Mouse (Mus musculus) retina, embryonic 14.5 days (tissue): ENCODE measurements around the gene Mmel1.

Experiments
- DNase-seq: peaks from one replicate; pipeline ENCODE4 v3.0.0-alpha.2; 2015; ENCODE audit warnings: low spot score

Mmel1 gene

DNA sequence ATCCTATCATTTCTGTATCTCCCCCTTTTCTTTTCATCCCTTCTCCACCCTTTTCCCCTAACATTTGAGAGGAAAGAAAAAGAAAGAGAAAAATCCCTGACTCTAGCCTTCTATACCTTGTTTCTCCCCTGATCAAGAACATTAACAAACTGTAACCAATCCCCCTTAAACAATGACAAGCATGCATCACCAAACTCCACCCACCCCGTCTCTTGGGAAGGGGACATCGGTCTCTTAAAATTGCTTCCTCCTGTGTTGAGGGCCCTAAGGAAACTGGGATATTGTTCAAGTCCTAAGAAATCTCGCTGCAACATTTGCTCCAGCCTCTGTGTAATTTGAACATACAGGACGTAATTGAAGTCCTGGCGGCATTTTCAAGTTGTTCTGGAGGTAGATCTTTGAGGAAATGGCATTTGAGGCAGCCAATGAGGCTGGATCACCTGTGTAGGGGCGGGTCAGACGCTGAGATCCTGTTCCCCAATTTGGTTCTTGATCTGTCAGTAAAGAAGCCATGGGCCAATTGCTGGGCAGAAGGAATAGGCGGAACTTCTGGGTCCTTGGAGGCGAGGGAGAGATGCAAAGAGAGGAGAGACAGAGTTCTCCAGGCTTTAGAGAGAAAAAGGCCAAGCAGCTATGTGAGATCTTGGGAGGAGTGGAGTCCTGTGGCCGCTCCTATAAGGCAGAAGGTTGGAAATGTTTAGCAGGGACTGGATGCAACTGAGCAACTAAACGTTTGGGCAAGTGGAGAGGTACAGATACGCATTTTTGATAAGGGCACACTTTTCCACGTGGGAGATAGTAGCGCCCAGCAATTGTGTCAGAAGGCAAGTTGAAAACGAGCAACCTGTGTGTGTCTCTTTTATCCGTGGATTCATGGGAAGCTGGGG is 35.0 kb downstream of the Mmel1 start:
- DNase-seq, result peak; percentile 89

DNA sequence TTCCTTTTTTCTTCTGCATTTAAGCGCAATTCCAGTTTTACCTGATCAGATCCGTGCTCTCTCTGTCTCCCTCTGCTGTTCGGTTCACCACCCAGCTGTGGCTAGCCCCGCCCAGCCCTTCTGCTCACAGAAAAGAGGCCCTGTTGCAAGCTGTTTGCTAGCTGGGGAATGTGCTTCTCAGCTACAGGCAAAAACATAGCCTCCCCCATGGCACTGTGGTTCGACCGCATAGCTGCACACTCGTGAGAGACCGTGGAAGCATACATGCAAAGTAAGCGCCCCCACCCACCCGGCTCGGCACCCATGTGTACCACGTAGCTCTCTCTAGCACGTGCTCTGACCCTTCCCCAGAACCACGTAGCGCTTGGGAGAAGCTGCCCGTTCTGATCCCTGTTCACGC is 38.4 kb downstream of the Mmel1 start:
- peak; percentile 87 for DNase-seq

DNA sequence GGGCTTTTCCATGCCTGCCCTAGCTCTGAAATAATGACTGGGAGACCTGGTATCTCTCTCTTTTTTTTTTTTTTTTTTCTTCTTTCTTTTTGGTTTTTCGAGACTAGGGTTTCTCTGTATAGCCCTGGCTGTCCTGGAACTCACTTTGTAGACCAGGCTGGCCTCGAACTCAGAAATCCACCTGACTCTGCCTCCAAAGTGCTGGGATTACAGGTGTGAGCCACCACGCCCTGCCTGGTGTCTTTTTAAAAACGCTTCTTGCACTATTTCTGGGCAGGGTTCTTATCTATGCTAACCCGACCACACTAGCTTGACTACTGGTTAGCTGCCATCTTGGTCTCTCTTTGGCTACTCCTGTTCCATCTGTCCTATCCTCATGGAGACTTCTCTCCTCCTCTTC is 39.1 kb downstream of the Mmel1 start:
- DNase-seq, result no peak

DNA sequence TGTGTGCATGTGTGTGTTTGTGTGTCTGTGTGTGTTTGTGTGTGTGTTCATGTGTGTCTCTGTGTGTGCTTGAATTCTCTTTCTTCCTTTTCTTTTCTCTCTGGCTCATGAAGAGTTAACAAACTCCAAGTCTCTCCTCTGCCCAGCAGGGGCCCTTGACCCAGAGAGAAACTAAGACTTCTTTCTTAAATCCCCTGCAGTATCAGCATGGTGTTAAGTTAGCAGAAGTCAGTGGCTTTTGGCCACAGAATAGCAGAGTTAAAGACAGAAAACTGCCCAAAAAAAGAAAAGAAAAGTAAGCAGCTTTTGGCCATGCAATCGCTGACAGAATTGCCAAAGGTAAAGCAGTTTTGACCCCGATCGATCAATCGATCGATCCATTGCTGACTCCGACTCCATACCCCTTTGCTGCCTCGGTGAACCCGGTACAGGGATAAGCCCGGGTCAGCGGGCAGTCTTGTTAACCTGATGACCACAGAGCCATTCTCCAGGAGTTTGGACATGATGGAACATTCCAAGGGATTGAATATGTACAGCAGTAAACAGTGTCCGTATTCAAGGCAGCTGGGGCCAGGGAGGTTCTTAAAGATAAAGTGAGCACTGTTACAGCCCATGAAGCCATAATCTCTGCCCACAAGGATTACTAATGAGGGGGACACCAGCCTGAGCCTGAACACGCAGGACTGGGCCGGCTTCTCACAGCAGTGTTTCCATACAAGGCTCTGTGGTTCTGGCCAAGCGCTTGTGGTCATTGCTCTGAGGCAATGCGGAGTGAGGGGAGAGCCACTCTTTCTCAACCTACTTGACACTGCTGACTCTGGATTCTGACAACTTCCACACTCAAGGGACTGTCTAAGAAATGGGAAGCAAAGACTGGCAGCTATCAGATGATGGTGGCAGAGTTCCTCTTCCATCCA is 41.5 kb downstream of the Mmel1 start:
- no peak for DNase-seq

DNA sequence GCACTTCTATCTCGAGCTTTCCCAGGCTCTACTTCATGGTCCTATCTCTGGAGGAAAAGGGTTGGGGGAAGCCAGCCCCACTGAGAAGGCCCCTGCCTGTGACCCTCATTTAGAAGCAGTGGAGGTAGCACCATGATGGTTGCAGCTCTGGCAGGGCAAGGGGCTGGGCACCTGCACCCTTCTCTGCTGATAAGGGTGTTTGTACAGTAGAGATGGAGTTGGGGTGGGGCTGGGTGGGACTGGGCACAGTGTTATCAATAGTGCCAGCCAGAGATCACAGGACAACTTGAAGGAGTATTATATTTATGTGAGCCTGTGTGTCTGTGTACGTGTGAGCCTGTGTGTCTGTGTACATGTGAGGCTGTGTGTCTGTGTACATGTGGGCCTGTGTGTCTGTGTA is 42.3 kb downstream of the Mmel1 start:
- DNase-seq, result no peak

DNA sequence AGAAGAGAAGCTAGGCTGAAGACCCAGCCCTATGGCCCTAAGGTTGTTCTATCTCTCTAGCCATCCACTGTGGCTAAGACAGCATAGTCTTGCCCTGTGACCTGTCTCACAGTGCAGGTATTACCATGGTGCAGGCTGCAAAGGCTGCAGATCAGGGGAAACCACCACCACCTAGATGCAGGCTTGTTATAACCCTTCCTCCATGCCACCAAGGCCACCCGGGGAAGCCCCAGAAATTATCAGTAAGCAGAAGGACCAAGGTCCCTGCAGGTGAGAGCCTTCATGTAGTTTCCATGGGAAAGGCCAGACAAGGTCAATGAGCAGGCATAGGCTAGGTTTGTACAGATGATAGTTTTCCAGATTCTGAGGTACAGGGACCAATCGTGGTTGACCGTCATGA is 44.5 kb downstream of the Mmel1 start:
- DNase-seq, result no peak

DNA sequence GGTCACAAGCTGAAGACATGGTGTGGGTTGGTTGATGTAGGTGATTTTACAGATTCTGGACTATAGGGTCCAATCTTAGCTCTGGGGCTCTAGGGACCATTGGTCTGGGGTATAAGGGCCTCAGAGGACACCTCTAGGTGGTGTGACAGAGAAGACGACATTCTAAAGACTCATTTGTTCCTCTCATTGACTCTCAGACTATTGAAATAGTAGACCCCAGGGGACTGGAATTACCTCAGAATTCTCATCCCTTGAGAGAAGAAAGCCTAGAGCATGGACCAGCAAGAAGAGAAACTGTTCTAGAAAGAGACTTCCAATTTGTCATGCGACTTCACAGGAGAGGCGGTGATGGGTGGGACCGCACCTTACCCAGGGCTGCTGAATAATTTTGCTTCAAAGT is 44.9 kb downstream of the Mmel1 start:
- DNase-seq, result no peak

DNA sequence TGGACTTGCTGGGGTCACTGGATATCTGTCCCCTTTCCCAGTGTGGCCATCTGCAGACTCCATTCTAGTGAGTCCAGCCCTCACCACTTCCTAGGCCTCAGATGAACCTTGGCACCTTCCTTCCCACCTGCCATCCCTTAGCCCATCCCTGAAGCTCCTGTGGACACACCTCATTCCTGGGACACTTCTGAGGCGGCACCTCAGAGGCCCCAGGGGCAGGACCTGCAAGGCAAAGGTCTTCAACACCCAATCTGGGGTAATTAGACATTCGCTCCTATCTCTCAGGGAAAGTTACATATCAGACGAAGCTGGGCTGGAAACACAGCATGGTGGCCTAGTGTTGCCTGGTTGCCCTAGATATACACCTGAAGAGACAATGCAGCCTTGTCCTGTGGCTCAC is 45.3 kb downstream of the Mmel1 start:
- DNase-seq, result no peak

DNA sequence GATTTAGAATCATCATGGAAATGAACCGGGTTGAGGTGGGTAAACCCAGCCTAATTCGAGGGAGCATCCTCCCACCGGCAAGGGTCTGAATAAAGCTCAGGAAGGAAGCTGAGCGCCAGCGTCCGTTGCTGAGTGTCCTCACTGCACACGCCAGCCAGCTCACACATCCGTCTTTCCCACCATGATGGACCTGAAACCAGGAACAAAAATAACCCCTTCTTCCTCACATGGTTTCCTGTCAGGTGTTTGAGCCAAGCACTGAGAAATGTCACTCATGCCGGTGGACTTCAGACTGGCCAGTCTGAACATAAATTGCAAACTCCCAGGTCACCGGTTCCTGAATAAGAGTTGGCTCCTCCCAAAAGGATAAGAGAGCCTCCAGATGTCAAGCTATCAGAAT is 45.9 kb downstream of the Mmel1 start:
- no peak for DNase-seq

DNA sequence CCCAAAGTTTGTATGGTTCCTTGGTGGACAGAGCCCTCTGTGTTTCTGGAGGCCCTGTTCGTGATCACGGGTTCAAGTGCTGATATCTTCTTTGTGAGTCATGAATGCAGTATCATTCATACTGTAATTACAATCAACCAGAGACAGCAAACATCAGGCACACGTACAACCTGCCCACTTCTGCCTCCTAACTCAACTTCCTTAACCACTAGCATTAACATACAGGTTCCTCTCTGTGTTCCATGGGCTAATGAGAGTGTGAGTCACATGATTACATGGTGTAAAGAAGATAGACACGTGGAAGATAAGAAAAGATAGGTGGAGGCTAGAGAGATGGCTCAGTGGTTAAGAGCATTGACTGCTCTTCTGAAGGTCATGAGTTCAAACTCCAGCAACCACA is 47.3 kb downstream of the Mmel1 start:
- DNase-seq, result no peak

DNA sequence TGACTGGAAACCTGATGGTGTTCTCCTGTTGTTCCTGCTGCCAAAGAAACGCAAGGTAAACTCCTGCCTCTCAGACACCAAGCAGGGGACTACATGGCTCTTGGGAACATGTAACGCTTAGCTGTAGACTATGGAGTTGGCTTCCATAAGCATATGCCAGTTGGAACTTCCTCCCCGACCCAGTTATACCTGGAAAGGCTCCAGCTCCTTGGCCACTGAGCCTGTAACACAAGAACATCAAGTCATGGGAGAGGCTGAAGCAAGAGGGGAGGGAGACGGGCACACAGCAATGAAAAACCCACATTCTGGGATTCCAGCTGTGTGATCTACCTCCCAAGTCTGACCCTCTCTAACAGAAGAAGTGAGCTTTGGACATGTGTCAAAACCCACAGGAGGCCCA is 52.9 kb downstream of the Mmel1 start:
- no peak for DNase-seq

DNA sequence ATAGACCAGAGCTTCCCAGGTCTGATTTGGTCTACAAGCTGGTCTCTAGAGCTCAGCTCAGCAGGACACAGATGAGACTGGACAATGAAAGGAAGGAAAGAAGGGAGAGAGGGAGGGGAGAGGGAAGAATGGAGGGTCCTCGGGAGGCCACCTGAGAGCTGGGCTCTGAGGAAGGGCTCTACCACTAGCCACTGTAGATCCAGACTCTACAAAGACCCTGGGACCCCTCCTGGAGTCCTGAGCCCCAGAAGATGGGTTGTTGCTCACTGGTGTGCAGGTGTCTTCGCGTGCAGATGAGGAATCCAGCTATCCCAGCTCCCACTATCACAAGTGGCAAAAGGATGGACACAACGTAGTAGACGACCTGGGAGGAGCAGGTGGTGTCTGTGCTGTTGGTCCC is 53.5 kb downstream of the Mmel1 start:
- no peak for DNase-seq

DNA sequence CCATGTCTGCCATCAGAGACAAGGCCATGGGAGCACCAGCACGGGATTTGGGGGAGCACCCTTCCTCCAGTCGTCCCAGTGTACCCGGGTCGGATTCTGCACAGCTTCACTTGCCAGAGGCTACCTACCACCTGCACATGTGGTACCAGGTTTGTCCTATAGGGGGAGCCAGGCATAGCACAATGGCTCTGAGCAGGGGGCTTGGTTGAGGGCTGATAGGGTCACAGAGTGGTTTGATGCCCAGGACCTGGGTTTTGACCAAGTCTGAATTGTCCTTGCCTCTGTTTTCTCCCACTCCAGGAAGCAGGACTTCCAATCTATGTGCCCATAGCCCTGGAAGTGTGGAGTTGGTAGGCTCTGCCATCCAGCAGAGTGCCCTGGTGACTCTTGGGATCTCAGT is 56.0 kb downstream of the Mmel1 start:
- peak; percentile 47 for DNase-seq

DNA sequence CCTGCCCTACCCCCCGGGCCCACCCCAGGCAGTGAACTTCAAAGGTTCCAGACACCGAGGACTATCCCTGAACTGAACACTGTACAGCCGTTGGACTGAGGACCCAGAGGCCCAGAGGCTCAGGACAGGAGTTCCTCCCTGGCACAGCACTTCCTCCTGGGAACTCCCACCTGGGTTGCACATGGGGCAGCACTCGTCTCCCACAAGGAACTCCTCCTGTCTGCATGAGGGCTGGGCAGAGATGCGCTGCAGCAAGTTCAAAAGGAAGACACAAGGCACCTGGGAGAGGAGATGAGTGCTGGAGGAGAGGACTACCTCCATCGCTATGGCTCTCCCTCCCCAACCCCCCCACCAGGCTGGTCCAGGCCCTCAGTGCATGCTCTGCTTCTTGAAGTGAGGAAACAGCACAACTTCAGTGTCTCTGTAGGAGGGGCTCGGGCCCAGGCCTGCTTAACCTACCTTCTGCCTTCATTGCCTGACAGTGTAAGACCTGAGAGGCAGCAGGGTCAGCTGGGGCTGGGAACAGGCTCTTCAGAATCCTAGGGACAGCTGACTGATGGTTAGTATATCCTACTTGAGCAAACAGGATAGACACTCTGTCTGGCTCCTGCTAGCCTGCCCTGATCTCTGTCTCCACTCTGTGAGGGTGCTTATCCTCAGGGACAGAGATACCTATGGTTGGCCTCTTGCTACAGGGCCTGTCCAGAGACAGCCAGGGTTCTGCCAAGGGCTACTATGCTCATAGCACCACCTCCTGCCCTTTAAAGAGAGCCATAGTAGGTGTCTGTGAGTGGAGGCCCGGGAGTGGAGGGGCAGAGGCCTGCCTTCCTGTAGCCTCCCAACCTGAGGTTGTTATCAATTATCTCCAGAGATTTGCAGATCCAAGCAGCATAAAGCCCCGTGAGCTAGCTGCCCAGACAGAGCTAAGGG is 57.8 kb downstream of the Mmel1 start:
- DNase-seq, result no peak

DNA sequence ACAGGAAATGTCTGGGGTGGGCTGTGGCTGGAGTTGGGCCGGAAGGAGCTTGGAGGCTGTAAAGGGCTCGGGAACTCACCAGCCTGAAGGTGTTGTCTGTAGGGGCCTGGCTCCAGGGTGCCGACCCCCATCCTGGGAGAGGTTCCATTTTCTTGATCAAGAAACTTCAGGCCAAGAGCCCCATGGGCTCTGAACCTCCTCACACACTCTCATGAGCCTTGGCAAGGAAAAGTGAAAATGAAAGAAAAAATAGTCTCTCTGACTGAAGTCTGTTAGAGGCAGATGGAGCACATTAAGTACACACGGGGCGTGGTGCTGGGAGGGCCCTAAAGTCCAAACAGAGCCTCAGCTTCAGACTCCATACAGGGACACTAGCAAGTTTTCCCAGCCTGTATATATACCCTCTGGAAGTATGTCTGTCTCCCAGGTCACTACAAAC is 58.5 kb downstream of the Mmel1 start:
- no peak for DNase-seq

DNA sequence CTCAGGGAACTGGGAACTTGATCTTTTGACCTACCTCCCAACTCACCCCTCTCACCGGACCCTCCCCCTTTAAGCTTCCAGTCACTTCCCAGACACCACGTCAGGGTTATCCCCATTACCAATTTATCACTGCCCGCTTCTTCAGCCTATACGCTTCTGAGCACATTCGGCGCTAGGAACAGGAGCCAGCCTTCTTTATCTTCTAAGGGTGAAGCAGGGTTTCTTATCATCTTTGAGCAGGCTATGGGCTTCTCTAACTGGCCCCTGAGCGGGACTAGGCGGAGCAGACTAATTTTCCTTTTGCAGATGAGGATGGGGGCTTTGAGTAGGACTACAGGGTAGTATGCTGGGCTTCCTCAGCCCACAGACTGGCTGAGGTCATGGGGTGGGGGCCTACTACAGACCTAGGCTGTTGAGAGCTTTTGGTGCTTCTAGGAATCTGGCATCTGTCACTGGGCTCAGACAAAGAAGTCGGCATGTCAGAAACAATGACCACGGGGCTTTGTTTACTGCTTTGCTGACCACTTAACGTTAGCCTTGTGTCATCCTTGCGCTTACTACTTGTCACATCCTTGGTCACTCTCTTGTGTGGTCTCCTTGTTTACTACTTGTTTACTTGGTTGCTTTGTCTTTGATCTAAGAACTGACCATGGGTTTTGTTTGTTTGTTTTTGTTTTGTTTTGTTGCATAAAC is 59.2 kb downstream of the Mmel1 start, which contains the start of gene Tnfrsf14:
TSS of gene Tnfrsf14 (minus strand) at position 169 of the 693 bp plus-strand sequence.
- no peak for DNase-seq

DNA sequence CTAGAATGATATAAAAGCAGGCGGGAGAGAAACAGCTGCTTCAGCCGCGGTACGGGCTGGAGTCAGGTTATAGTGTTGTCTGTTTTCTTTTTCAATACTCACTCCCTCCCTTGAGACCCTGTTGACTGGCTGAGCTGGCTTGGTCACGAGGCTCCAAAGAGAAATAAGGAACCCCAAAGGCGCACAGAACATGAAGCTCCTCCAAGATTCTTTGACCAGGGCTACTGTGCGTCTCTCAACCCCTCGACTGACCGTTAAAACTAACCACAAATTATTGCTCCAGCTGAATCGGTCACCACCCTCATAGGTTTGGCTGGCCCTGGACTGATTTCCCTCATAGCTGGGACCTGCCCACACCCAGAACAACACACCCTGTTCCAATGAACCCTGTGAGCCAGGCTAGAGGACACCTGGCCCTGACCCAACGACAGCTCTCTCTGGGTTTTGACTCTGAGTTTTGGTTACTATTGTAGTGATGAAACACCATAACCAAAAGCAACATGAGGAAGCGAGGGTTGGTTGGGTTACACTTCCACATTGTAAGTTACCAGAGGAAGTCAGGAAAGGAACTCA is 59.8 kb downstream of the Mmel1 start:
- no peak for DNase-seq

DNA sequence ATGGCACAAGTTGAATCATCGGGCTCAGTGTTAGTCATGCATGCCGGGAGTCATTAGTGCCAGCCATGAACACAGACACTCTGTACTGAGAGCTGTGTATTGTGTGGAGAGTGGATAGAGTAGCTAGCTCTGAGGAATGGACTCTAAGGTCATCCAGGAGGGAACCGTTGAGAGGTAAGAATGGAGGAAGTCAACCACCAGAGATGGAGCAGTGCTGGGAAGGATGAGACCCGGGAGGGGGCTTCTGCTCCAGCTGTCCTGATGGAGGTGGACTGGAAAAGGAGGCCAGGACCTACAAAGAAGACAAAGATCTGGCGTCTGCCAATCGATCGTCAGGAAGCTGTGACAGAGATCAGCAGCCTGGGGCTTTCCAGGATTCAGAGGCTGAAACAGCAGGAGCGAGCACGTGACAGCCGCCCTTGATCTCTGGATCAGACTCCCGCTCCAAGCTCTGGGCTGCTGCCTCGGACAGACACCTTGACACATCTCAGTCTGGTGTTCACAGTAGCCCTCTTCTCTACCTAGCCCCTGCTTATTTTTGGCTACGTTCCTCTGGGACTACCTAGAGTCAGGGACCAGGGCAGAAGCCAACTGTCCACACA is 64.0 kb downstream of the Mmel1 start:
- no peak for DNase-seq

DNA sequence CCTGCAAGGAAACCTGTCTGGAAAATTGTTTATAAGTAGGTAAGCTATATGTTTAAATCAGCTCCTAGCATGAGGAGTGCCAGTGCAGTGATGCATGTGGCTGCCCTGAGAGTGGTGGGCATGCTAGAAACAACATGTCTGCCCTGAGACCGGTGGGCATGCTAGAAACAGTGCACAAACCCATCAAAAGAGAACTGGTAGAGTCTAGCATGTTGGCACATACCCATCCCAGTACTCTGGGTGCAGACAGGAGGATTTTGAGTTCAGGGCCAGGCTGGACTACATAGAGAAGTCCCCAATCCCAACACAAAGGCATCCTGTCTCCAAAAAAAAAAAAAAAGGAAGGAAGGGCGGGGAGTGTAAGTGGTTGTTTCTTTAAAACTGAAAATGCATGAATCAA is 65.4 kb downstream of the Mmel1 start:
- no peak for DNase-seq

DNA sequence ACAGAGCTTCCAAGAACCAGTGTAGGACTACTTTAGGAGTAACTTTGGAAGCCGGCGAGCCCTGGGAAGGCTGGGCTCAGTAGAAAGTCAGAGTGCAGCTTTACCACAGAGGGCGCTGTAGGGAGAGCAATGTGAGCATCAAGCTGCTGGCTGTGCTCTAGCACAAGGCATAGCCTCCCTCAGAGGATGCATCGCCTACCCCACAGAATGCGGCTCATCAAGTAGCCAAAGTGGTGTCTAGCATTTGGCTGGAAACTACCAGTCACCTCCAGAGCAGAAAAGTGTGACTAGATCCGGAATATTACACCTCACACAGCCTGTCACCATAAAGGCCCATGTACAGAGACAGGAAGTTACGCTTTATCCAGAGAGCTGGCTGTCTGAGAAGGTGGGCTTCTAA is 66.4 kb downstream of the Mmel1 start:
- no peak for DNase-seq
